Mouse (Mus musculus): Measurements from ENCODE around the gene Lipe. TPM values are rescaled to one million over a fixed set of nuclear protein-coding genes. Genes with fewer than 3 reads are reported as not detected.

The Lipe gene
- polyA plus RNA-seq, 1 experiment from 2014 or later, result 5.3 TPM

GRCm38 (mm10) chr7:25422286-25422841, 23.9 kb upstream of the Lipe start:
- no peaks in the 10 kb centered on the region for H3K4me1 ChIP-seq (ENCODE audit: control insufficient read depth, insufficient read depth, low read length)
- WGBS, result 65% methylated on average over 16 of the region's 16 CpGs
- H3K9me3 ChIP-seq (replicated peaks; ENCODE audit: control insufficient read depth, low read length), result no peaks in the 10 kb centered on the region
- H3K9ac ChIP-seq (ENCODE audit: low read length), result no peak overlapping the region
- no peak overlapping the region for H3K27ac ChIP-seq (ENCODE audit: low read depth, low read length)
- no peak overlapping the region for H3K4me3 ChIP-seq (ENCODE audit: low read depth, low read length)
- H3K27me3 ChIP-seq (replicated peaks; ENCODE audit: control insufficient read depth, insufficient read depth, low read length), result no peaks in the 10 kb centered on the region
- no peak for DNase-seq (ENCODE audit: low spot score)
- no peak overlapping the region for H3K4me2 ChIP-seq (ENCODE audit: low read length)
- ATAC-seq, result no peak
- no peaks in the 10 kb centered on the region for H3K36me3 ChIP-seq (ENCODE audit: control insufficient read depth, insufficient read depth, low read length)

GRCm38 (mm10) chr7:25419943-25420342, 21.4 kb upstream of the Lipe start:
- H3K36me3 ChIP-seq (ENCODE audit: control insufficient read depth, insufficient read depth, low read length), result no peaks in the 10 kb centered on the region
- H3K4me3 ChIP-seq (ENCODE audit: low read depth, low read length), result no peak overlapping the region
- DNase-seq (ENCODE audit: low spot score) (no peak), ATAC-seq (no peak)
- H3K27ac ChIP-seq (ENCODE audit: low read depth, low read length), result no peak overlapping the region
- H3K9me3 ChIP-seq (replicated peaks; ENCODE audit: control insufficient read depth, low read length), result no peaks in the 10 kb centered on the region
- no peak overlapping the region for H3K4me2 ChIP-seq (ENCODE audit: low read length)
- no peaks in the 10 kb centered on the region for H3K27me3 ChIP-seq (replicated peaks; ENCODE audit: control insufficient read depth, insufficient read depth, low read length)
- no peak overlapping the region for H3K9ac ChIP-seq (ENCODE audit: low read length)
- no peaks in the 10 kb centered on the region for H3K4me1 ChIP-seq (ENCODE audit: control insufficient read depth, insufficient read depth, low read length)
- 96% methylated on average over 4 of the region's 4 CpGs for WGBS

GRCm38 (mm10) chr7:25419536-25419935, 21.0 kb upstream of the Lipe start:
- no peaks in the 10 kb centered on the region for H3K9me3 ChIP-seq (replicated peaks; ENCODE audit: control insufficient read depth, low read length)
- no peak for DNase-seq (ENCODE audit: low spot score)
- H3K4me1 ChIP-seq (ENCODE audit: control insufficient read depth, insufficient read depth, low read length), result no peaks in the 10 kb centered on the region
- WGBS, result 79% methylated on average over 8 of the region's 8 CpGs
- H3K27me3 ChIP-seq (replicated peaks; ENCODE audit: control insufficient read depth, insufficient read depth, low read length), result no peaks in the 10 kb centered on the region
- H3K36me3 ChIP-seq (ENCODE audit: control insufficient read depth, insufficient read depth, low read length), result no peaks in the 10 kb centered on the region
- no peak for ATAC-seq
- no peak overlapping the region for H3K27ac ChIP-seq (ENCODE audit: low read depth, low read length)
- H3K4me3 ChIP-seq (ENCODE audit: low read depth, low read length), result no peak overlapping the region
- no peak overlapping the region for H3K4me2 ChIP-seq (ENCODE audit: low read length)
- H3K9ac ChIP-seq (ENCODE audit: low read length), result no peak overlapping the region

GRCm38 (mm10) chr7:25417597-25417996, 19.1 kb upstream of the Lipe start:
- H3K9me3 ChIP-seq (replicated peaks; ENCODE audit: control insufficient read depth, low read length), result no peaks in the 10 kb centered on the region
- no peak for ATAC-seq
- H3K4me2 ChIP-seq (ENCODE audit: low read length), result no peak overlapping the region
- H3K36me3 ChIP-seq (ENCODE audit: control insufficient read depth, insufficient read depth, low read length), result no peaks in the 10 kb centered on the region
- WGBS, result 81% methylated on average over 1 of the region's 1 CpGs
- no peaks in the 10 kb centered on the region for H3K4me1 ChIP-seq (ENCODE audit: control insufficient read depth, insufficient read depth, low read length)
- H3K27me3 ChIP-seq (replicated peaks; ENCODE audit: control insufficient read depth, insufficient read depth, low read length), result no peaks in the 10 kb centered on the region
- peak; percentile 39 for DNase-seq (ENCODE audit: low spot score)
- H3K9ac ChIP-seq (ENCODE audit: low read length), result no peak overlapping the region
- H3K4me3 ChIP-seq (ENCODE audit: low read depth, low read length), result no peak overlapping the region
- H3K27ac ChIP-seq (ENCODE audit: low read depth, low read length), result no peak overlapping the region

GRCm38 (mm10) chr7:25412833-25413441, 14.4 kb upstream of the Lipe start, which contains the start of gene Cxcl17:
Cxcl17 (minus strand) TSS chr7:25412886.
- 42% methylated on average over 7 of the region's 7 CpGs for WGBS
- no peak within 1 kb of the TSS for H3K9ac ChIP-seq (ENCODE audit: low read length)

GRCm38 (mm10) chr7:25411861-25412260, 13.4 kb upstream of the Lipe start:
- DNase-seq (ENCODE audit: low spot score) (no peak), ATAC-seq (no peak)
- H3K27ac ChIP-seq (ENCODE audit: low read depth, low read length), result no peak overlapping the region
- H3K36me3 ChIP-seq (ENCODE audit: control insufficient read depth, insufficient read depth, low read length), result no peaks in the 10 kb centered on the region
- H3K27me3 ChIP-seq (replicated peaks; ENCODE audit: control insufficient read depth, insufficient read depth, low read length), result no peaks in the 10 kb centered on the region
- no peak overlapping the region for H3K4me3 ChIP-seq (ENCODE audit: low read depth, low read length)
- no peaks in the 10 kb centered on the region for H3K9me3 ChIP-seq (replicated peaks; ENCODE audit: control insufficient read depth, low read length)
- H3K9ac ChIP-seq (ENCODE audit: low read length), result no peak overlapping the region
- no peak overlapping the region for H3K4me2 ChIP-seq (ENCODE audit: low read length)
- WGBS, result 90% methylated on average over 3 of the region's 3 CpGs
- H3K4me1 ChIP-seq (ENCODE audit: control insufficient read depth, insufficient read depth, low read length), result no peaks in the 10 kb centered on the region

More at GRCm38 (mm10) chr7:25412833-25413441, 14.4 kb upstream of the Lipe start, which contains the start of gene Cxcl17:
- no peak within 1 kb of the TSS for H3K4me2 ChIP-seq (ENCODE audit: low read length)
- no peak for ATAC-seq
- no peak within 1 kb of the TSS for H3K4me3 ChIP-seq (ENCODE audit: low read depth, low read length)
- H3K9me3 ChIP-seq (replicated peaks; ENCODE audit: control insufficient read depth, low read length), result no peaks in the 10 kb centered on the region
- no peaks in the 10 kb centered on the region for H3K4me1 ChIP-seq (ENCODE audit: control insufficient read depth, insufficient read depth, low read length)
- DNase-seq (ENCODE audit: low spot score), result no peak
- no peak within 1 kb of the TSS for H3K27ac ChIP-seq (ENCODE audit: low read depth, low read length)
- H3K36me3 ChIP-seq (ENCODE audit: control insufficient read depth, insufficient read depth, low read length), result no peaks in the 10 kb centered on the region
- no peaks in the 10 kb centered on the region for H3K27me3 ChIP-seq (replicated peaks; ENCODE audit: control insufficient read depth, insufficient read depth, low read length)

- Histone ChIP-seq H3K9me3 (replicated peaks; ENCODE audit: control insufficient read depth, low read length) (no peaks in the 10 kb centered on the region), H3K4me2 (ENCODE audit: low read length) (no peak overlapping the region), H3K4me1 (ENCODE audit: control insufficient read depth, insufficient read depth, low read length) (no peaks in the 10 kb centered on the region), H3K9ac (ENCODE audit: low read length) (no peak overlapping the region), H3K4me3 (ENCODE audit: low read depth, low read length) (no peak overlapping the region), H3K27ac (ENCODE audit: low read depth, low read length) (no peak overlapping the region), H3K36me3 (ENCODE audit: control insufficient read depth, insufficient read depth, low read length) (no peaks in the 10 kb centered on the region), H3K27me3 (replicated peaks; ENCODE audit: control insufficient read depth, insufficient read depth, low read length) (no peaks in the 10 kb centered on the region)
- WGBS, result 84% methylated on average over 1 of the region's 1 CpGs
- DNase-seq (ENCODE audit: low spot score), result no peak
- ATAC-seq, result no peak
These were observed 12.6 kb upstream of the Lipe start for GRCm38 (mm10) chr7:25410969-25411615.

- ATAC-seq (no peak), DNase-seq (ENCODE audit: low spot score) (peak; percentile 47)
- 40% methylated on average over 4 of the region's 4 CpGs for WGBS
- Histone ChIP-seq H3K9me3 (replicated peaks; ENCODE audit: control insufficient read depth, low read length) (no peaks in the 10 kb centered on the region), H3K36me3 (ENCODE audit: control insufficient read depth, insufficient read depth, low read length) (no peaks in the 10 kb centered on the region), H3K4me2 (ENCODE audit: low read length) (no peak overlapping the region), H3K4me3 (ENCODE audit: low read depth, low read length) (no peak overlapping the region), H3K9ac (ENCODE audit: low read length) (no peak overlapping the region), H3K27ac (ENCODE audit: low read depth, low read length) (no peak overlapping the region), H3K4me1 (ENCODE audit: control insufficient read depth, insufficient read depth, low read length) (no peaks in the 10 kb centered on the region), H3K27me3 (replicated peaks; ENCODE audit: control insufficient read depth, insufficient read depth, low read length) (no peaks in the 10 kb centered on the region)
These were observed 10.7 kb upstream of the Lipe start for GRCm38 (mm10) chr7:25409114-25409760.

GRCm38 (mm10) chr7:25406468-25406867, 8.0 kb upstream of the Lipe start:
- Histone ChIP-seq H3K4me2 (ENCODE audit: low read length) (no peak overlapping the region), H3K9ac (ENCODE audit: low read length) (no peak overlapping the region), H3K4me3 (ENCODE audit: low read depth, low read length) (no peak overlapping the region), H3K36me3 (ENCODE audit: control insufficient read depth, insufficient read depth, low read length) (no peaks in the 10 kb centered on the region), H3K4me1 (ENCODE audit: control insufficient read depth, insufficient read depth, low read length) (no peaks in the 10 kb centered on the region), H3K9me3 (replicated peaks; ENCODE audit: control insufficient read depth, low read length) (no peaks in the 10 kb centered on the region), H3K27ac (ENCODE audit: low read depth, low read length) (no peak overlapping the region), H3K27me3 (replicated peaks; ENCODE audit: control insufficient read depth, insufficient read depth, low read length) (no peaks in the 10 kb centered on the region)
- DNase-seq (ENCODE audit: low spot score) (no peak), ATAC-seq (no peak)
- WGBS, result 93% methylated on average over 7 of the region's 7 CpGs

All from forebrain, embryonic 14.5 days (tissue).